Mouse (Mus musculus): ENCODE measurements around the gene Hdac9.
A peak's percentile ranks its signal among the peaks of the same experiment; 100 is the strongest.

The Hdac9 gene

DNA sequence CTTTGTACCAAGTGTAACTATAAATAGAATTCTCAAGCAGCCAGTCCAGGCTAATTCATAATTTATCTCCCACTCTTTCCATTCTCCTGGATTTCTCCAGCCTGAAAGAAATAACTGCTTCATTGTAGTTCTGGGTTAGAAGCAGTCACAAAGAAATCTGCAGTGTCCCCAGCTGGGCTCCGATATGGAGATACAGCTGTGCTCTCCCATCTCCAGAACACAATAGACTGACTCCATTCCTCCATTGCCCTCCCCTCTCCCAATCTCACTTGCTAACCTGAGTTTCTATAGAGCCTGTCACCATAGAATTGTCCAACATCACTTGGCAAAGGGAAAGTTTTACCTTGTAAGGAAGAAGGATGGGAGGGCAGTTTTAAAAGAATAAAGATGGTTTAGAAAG is 218.9 kb downstream of the Hdac9 start:
- no peak for DNase-seq (ENCODE audit: low spot score)

- DNase-seq (ENCODE audit: low spot score): no peak
These were observed 220.2 kb downstream of the Hdac9 start for GRCm38 (mm10) chr12:34696736-34697135.

DNA sequence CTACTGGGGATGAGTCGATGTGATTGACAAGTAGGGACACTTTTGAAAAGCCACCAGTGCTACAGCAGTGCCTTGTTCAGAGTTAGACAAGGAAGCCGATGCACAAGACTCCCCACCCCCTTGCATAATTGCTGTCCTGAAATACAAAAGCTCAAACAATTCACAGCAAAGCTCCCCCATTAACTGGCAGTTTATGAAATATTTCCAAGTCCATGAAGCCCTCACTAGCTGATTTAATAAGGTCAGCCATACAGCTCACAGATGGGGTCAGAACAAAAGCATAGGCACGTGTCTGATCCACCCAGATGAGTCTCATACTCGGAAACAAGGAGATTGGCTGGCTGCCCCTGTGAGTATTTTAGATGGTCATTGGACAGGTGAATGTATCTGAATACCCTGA is 228.0 kb downstream of the Hdac9 start:
- DNase-seq (ENCODE audit: low spot score): no peak

DNA sequence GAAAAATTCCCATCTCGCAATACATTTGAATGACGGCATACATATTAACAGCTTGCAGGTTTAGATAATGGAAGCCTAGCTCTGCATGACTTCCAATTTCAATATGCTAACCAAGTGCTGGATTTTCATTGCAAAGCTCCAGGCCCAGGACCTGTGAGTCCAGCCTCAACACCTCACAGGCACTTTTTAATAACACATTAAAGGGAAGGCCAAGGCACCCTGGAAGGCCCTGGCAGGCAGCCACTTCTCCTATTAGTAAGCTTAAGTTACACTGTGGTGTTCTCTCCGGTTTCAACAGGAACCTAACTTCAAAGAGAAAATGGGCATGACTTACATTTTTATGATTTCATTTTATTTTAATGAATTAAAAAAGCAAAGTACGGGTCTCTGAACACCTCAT is 233.5 kb downstream of the Hdac9 start:
- DNase-seq (ENCODE audit: low spot score): no peak

- no peak for DNase-seq (ENCODE audit: low spot score)
These were observed 234.2 kb downstream of the Hdac9 start for GRCm38 (mm10) chr12:34682657-34683056.

- DNase-seq (ENCODE audit: low spot score): no peak
These were observed 236.3 kb downstream of the Hdac9 start for GRCm38 (mm10) chr12:34680576-34680975.

GRCm38 (mm10) chr12:34677110-34677509 is 239.8 kb downstream of the Hdac9 start:
- no peak for DNase-seq (ENCODE audit: low spot score)

GRCm38 (mm10) chr12:34674235-34674634 is 242.7 kb downstream of the Hdac9 start:
- no peak for DNase-seq (ENCODE audit: low spot score)

- DNase-seq (ENCODE audit: low spot score): no peak
These were observed 243.4 kb downstream of the Hdac9 start for GRCm38 (mm10) chr12:34673539-34673938.

- peak; percentile 53 for DNase-seq (ENCODE audit: low spot score)
These were observed 252.1 kb downstream of the Hdac9 start for GRCm38 (mm10) chr12:34664758-34665157.

DNA sequence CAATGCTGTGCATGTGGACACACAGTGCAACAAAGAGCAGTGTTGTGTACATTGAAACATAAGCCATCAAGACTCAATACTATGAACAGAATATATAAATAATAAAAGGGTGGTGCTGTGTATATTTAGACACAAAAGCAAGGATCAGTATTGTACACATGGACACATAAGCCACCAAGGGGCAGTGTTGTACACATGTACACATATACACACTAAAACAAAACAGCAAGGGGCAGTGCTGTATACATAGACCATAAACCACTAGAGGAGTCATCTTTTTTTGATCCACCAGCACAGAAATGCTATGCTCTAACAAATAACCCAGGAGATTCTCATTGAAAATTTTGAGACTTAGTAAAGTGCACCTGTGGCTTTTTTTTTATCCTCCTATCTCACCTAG is 255.5 kb downstream of the Hdac9 start:
- DNase-seq (ENCODE audit: low spot score): no peak

DNA sequence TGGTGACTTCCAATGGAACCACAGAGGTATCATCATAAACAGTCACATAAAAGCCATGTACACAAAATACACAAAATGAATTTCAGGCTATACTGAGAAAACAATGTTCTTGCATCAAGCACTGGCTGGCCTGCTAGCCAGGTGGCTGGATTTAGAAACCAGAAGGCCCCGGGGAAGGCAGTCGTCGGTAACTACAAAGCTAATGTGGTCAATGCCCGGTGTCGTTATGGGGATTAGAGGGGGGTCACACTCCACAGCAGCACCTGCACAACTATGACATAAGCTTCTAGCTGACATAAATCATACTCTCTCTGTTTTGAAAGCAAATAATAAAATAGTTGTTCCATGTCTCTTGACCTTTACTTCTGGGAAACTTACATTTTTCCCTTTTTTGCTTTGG is 256.9 kb downstream of the Hdac9 start:
- DNase-seq (ENCODE audit: low spot score): no peak

GRCm38 (mm10) chr12:34658568-34658967 is 258.3 kb downstream of the Hdac9 start:
- no peak for DNase-seq (ENCODE audit: low spot score)

GRCm38 (mm10) chr12:34658119-34658518 is 258.8 kb downstream of the Hdac9 start:
- no peak for DNase-seq (ENCODE audit: low spot score)

DNA sequence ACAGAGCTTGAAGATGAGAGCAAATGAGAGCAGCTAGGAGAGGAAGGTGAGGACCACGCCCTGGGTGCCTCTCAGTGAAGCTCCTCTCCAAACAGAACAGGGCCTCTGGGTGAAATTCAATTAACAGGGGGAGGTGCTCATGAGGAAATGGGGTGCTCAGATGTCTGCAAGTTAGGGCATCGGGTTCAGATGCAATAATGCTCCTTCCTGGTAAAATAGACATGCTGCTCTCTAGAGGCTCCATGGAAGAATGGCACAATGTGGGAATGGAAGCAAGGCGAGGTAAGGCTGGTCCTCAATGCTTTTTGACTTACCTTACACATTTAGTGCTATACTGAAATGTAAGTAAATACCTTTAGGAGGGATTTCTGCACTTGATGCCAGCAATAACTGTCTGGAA is 263.3 kb downstream of the Hdac9 start:
- no peak for DNase-seq (ENCODE audit: low spot score)

- DNase-seq (ENCODE audit: low spot score): no peak
These were observed 268.1 kb downstream of the Hdac9 start for GRCm38 (mm10) chr12:34648753-34649152.

DNA sequence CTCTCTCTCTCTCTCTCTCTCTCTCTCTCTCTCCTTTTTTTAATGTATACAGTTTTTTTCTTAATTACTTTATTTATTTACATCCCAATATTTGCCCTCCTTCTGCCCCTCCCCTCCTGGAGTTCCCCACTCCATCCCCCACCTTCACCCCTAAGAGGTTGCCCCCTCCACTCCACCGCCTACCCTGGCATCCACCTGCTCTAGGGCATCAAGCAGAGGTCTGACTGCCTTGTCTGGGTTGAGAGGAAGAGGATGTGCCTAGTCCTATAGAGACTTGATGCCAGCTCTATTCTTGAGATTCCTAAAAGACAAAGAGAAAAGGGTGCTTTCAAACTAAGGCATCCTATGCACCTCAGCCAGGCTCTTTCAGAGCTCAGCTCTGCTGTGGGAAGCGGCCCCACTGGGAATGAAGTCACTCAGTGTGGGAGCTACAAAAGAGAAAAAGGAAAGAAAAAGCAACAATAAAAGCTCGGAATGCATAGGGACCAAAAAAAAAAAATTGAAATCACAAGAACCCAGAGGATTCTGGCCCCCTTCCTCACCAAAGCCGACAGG is 275.1 kb downstream of the Hdac9 start:
- DNase-seq (ENCODE audit: low spot score): no peak

GRCm38 (mm10) chr12:34637238-34638124 is 279.4 kb downstream of the Hdac9 start:
- no peak for DNase-seq (ENCODE audit: low spot score)

DNA sequence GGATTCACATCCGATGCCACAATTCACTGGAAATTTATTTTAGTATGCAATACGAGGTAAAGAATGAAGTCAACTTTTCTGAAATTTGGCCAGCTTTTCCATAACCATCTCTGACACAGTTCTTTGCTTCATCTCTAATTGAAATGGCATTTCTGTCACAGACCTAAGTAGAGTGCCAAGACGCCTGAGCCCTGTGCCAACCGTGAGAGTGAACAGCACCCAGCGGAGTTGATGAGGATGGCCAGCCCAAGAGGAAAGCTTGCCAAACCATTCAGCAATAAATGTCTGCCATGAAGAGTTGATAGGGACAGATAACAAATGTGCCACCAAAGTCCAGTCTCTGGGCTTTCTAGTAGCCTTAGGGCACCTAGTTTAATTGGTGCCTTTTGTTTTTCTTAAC is 297.8 kb downstream of the Hdac9 start:
- DNase-seq (ENCODE audit: low spot score): no peak

- DNase-seq (ENCODE audit: low spot score): no peak
These were observed 298.6 kb downstream of the Hdac9 start for GRCm38 (mm10) chr12:34618321-34618720.

GRCm38 (mm10) chr12:34617836-34618235 is 299.1 kb downstream of the Hdac9 start:
- DNase-seq (ENCODE audit: low spot score): no peak

- DNase-seq (ENCODE audit: low spot score): no peak
These were observed 302.1 kb downstream of the Hdac9 start for GRCm38 (mm10) chr12:34614796-34615195.

DNA sequence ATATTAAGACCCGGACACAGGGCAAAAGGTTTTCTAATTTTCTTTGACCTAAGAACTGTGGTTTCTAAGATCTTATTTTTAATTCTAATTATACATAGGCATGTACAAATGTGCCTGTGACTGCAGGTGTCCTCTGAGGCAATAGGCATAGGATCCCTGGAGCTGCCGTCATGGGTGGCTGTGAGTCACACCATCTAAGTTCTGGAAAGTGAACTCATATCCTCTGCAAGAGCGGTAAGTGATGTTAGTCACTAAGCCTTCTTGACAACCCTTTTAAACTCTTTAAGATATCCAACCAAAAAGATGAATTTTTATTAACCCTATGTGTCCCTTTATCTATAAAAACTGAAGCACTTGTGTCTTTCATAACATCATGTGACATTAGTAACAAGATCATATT is 304.4 kb downstream of the Hdac9 start:
- no peak for DNase-seq (ENCODE audit: low spot score)

GRCm38 (mm10) chr12:34604521-34604920 is 312.4 kb downstream of the Hdac9 start:
- DNase-seq (ENCODE audit: low spot score): no peak

All from ovary, postnatal 36 days (tissue).